Mouse (Mus musculus) heart, adult 2 months (tissue): Measurements from ENCODE around the gene Coa5. TPM values are rescaled to one million over a fixed set of nuclear protein-coding genes. Genes with fewer than 3 reads are reported as not detected.

Experiments used
- DNase-seq, 2 experiments: peaks; one replicate each; pipeline ENCODE4 v3.0.0; 2021
- H3K27ac ChIP-seq: fragments of 200-600 bp; 2 replicates; pipeline ENCODE4 v1.8.1; 2022
- H3K27me3 ChIP-seq: fragments of 200-500 bp; 2 replicates; pipeline ENCODE4 v1.6.1; 2012; ENCODE audit warnings: mild to moderate bottlenecking, low read length, inconsistent platforms, mixed read lengths; ENCODE audit not compliant: control insufficient read depth, insufficient read depth
- H3K36me3 ChIP-seq: fragments of 200-500 bp; 2 replicates; pipeline ENCODE4 v1.6.1; 2012; ENCODE audit warnings: low read length, inconsistent platforms; ENCODE audit not compliant: control insufficient read depth, insufficient read depth
- H3K4me1 ChIP-seq: fragments of 200-500 bp; 2 replicates; pipeline ENCODE4 v1.6.1; 2011; ENCODE audit warnings: low read length; ENCODE audit not compliant: control insufficient read depth, insufficient read depth
- H3K4me3 ChIP-seq: fragments of 200-600 bp; 2 replicates; pipeline ENCODE4 v1.8.1; 2022
- H3K79me2 ChIP-seq: fragments of 200-500 bp; replicated peaks from 2 replicates; pipeline ENCODE4 v1.6.1; 2012; ENCODE audit warnings: mild to moderate bottlenecking, inconsistent platforms, low read length, moderate library complexity, mixed read lengths; ENCODE audit not compliant: control insufficient read depth, insufficient read depth
- H3K9ac ChIP-seq: fragments of 200-500 bp; 2 replicates; pipeline ENCODE4 v1.6.1; 2012; ENCODE audit warnings: low read depth, mild to moderate bottlenecking, control low read depth, inconsistent platforms, low read length, mixed read lengths
- CTCF ChIP-seq: fragments of 200-600 bp; IDR thresholded peaks from 2 replicates; pipeline ENCODE4 v1.8.1; 2022; ENCODE audit warnings: antibody characterized with exemption, mild to moderate bottlenecking, moderate library complexity
- EP300 ChIP-seq: fragments of 200-500 bp; IDR thresholded peaks from 2 replicates; pipeline ENCODE4 v1.6.1; 2011; ENCODE audit warnings: low read depth, low read length, control low read depth; ENCODE audit not compliant: insufficient read depth
- POLR2A ChIP-seq: fragments of 200-500 bp; IDR thresholded peaks from 2 replicates; pipeline ENCODE4 v1.6.1; 2011; ENCODE audit warnings: mild to moderate bottlenecking, low read depth, low read length, control low read depth; ENCODE audit not compliant: insufficient read depth
- WGBS: fragments of 180-500 bp; shearing (Covaris S2); methylation state at CpG from one replicate; pipeline ENCODE4 v1.1.7; 2018; 5-methylcytosine and 5-hydroxymethylcytosine counted together
- intact Hi-C: fragments of 180-260 bp; cut with DNase I; formaldehyde crosslinking; loops from one replicate; pipeline ENCODE4 v1.15.1; 2025
- polyA plus RNA-seq: library from polyadenylated mRNA; depleted of rRNA; stranded (reverse); fragments of >200 nt; gene quantifications from 2 replicates; pipeline ENCODE4 v1.2.3, GENCODE M21; 2012
- total RNA-seq, 2 experiments: library from RNA; stranded (reverse); gene quantifications; 2 replicates each; pipeline ENCODE4 v1.2.3; 2021

Gene Coa5
- total and polyA plus RNA-seq, 3 experiments = 97.3 to 106 (median 100) TPM

DNA sequence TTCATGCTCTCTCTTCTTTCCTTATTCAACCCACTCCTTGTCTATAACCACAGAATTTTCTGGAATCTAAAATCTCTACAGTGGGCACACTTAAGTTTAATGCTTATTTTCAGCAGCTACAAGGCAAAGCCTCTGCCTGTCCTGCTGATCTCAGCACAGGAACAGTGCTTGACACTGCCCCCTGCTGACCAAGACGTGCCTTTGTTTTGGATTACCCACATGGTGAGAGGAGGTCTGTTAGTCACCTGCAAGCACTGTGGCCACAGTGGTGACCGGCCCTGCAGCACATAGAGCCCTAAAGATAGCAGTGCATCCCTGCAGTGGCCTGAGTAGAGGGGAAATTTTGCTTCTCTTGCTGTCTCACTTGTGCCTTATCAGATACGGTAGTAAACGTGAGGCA, 28.2 kb downstream of the Coa5 start:
- no peak overlapping the region for H3K9ac ChIP-seq
- H3K27me3 ChIP-seq = no peaks in the 10 kb centered on the region
- H3K79me2 ChIP-seq = no peaks in the 10 kb centered on the region
- 60% methylated on average over 4 of the region's 4 CpGs for WGBS
- H3K4me3 ChIP-seq = no peak overlapping the region
- no peak for TF ChIP-seq POLR2A
- peak; percentile 49; the same call in 1 of the 2 replicates for TF ChIP-seq EP300
- TF ChIP-seq CTCF = peak; percentile 87
- intact Hi-C loops = loop anchor here (1.0 to 5.0 kb wide), 2 partner anchors 129 to 619 kb away; no protein-coding TSS in a partner anchor
- H3K36me3 ChIP-seq = no peaks in the 10 kb centered on the region
- peak; percentile 45 to 61 for DNase-seq
- H3K4me1 ChIP-seq = no peaks in the 10 kb centered on the region
- H3K27ac ChIP-seq = no peak overlapping the region

DNA sequence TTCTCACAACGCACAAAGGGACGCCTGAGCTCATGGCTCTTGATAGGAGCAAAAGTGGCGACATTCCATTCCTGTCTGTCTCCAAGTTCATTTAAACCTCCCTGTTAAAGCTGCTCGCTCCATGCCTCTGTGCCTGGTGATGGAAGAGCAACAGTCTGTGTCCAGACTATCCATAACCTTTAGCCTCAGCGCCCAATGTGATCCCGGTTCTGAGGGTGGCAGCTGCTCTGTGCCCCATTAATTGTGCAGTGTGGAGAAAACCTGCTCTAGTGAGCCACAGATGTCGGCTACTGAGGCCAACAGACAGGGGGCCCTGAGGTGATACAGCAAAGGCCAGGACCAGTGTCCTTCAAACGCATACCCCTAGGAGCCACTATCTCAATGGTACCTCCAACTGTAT, 30.2 kb downstream of the Coa5 start:
- Histone ChIP-seq H3K36me3 (no peaks in the 10 kb centered on the region), H3K27ac (no peak overlapping the region), H3K4me3 (no peak overlapping the region), H3K79me2 (no peaks in the 10 kb centered on the region), H3K9ac (no peak overlapping the region), H3K27me3 (no peaks in the 10 kb centered on the region), H3K4me1 (no peaks in the 10 kb centered on the region)
- no peak for DNase-seq
- TF ChIP-seq CTCF (no peak), POLR2A (no peak), EP300 (no peak)
- intact Hi-C loops = loop anchor here (5.0 kb wide), 1 partner anchor 617 kb away; no protein-coding TSS in a partner anchor
- WGBS = 77% methylated on average over 8 of the region's 8 CpGs

DNA sequence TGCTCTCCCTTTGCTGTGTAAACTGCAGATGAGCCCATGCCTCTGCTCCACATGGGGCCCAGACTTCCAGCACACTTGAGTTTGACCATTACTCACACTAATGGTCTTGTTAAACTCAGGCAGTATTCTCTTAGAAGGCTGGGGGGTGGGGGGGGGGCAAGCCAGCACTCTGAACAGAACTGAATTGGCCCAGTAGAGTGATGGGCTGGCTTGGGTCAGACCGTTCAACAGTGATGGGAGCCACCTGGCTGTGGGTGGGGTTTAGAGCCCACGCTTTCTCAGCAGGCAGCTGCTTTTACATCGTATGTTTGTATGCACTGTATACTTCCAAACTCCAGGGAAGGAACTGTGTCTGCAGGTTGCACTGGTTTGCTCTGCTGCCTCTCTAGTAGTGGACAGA, 30.9 kb downstream of the Coa5 start:
- 73% methylated on average over 3 of the region's 3 CpGs for WGBS
- H3K9ac ChIP-seq = no peak overlapping the region
- no peaks in the 10 kb centered on the region for H3K36me3 ChIP-seq
- H3K27ac ChIP-seq = no peak overlapping the region
- no peaks in the 10 kb centered on the region for H3K79me2 ChIP-seq
- no peaks in the 10 kb centered on the region for H3K27me3 ChIP-seq
- no peaks in the 10 kb centered on the region for H3K4me1 ChIP-seq
- intact Hi-C loops = no loop called here
- DNase-seq = no peak
- TF ChIP-seq CTCF = no peak
- TF ChIP-seq POLR2A = no peak
- no peak for TF ChIP-seq EP300
- H3K4me3 ChIP-seq = no peak overlapping the region

DNA sequence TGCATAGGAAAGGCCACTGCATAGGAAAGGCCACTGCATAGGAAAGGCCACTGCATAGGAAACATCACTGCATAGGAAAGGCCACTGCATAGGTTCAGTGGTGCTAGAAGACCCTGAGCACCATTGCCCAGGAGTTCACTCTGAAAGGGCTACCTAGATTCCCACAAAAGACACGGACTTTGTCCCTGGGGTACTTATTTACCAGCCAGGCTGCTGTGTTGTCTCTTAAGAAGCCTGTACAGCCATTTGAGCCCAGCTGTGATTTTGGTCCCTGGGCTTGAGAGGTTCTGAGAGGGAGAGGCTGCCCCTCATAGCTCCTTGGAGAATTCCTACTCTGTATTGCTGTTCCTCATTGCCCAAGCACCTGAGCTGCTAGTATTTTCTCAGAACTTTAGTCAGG, 33.4 kb downstream of the Coa5 start:
- WGBS = 83% methylated on average over 1 of the region's 1 CpGs
- Histone ChIP-seq H3K79me2 (no peaks in the 10 kb centered on the region), H3K4me1 (no peaks in the 10 kb centered on the region), H3K9ac (no peak overlapping the region), H3K27me3 (no peaks in the 10 kb centered on the region), H3K27ac (no peak overlapping the region), H3K36me3 (no peaks in the 10 kb centered on the region), H3K4me3 (no peak overlapping the region)
- no peak for TF ChIP-seq CTCF
- TF ChIP-seq EP300 = no peak
- no peak for TF ChIP-seq POLR2A
- no peak for DNase-seq
- intact Hi-C loops = no loop called here

DNA sequence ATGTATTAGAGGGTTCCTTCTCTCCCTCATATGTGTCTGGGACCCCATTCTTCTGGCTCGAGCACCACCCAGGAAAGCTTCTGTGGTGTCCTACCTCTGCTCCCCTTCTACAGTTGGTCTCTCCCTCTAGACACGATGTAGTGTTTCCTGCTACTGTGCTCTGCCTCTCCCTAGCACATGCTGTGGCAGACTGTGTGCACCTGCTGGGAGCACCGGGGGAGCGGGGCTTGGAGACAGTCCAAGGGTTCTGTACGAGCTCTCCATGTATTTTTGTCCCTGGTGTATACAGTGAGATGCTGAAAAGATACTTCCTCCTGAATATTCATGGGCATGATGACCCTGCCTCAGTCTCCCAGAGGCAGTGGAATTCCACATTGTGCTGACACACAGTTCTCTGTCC, 36.7 kb downstream of the Coa5 start:
- no peaks in the 10 kb centered on the region for H3K27me3 ChIP-seq
- H3K4me1 ChIP-seq = no peaks in the 10 kb centered on the region
- 66% methylated on average over 5 of the region's 5 CpGs for WGBS
- no peak overlapping the region for H3K27ac ChIP-seq
- no peak for DNase-seq
- intact Hi-C loops = no loop called here
- H3K36me3 ChIP-seq = no peaks in the 10 kb centered on the region
- no peak for TF ChIP-seq POLR2A
- TF ChIP-seq CTCF = no peak
- no peak for TF ChIP-seq EP300
- H3K4me3 ChIP-seq = no peak overlapping the region
- no peaks in the 10 kb centered on the region for H3K79me2 ChIP-seq
- no peak overlapping the region for H3K9ac ChIP-seq

DNA sequence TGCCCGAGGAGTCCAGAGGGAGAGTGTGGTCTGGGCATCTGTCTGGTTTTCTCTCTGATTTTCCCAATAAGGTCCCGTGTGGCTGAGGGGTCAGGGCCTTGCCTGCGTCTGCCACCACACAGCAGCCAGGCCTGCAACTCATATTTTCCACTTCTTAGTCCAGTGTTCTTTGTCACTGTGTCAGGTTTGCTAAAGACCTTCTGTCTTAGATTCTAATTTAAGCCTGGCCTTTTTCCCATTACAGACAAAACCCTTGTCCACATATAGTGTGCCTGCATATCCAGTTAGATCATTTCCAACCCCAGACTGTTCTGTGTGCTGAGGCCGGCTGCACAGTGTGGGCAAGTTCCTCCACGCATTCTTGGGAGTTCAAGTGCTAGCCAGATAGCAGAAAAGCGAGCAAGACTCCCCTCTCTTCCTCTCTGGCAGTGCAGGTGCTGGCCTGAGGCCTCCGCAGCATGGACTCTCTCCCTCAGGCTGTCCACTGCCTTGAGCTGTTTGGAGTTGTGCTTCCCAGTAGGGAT, 43.4 kb downstream of the Coa5 start:
- TF ChIP-seq POLR2A = no peak
- TF ChIP-seq EP300 = no peak
- TF ChIP-seq CTCF = no peak
- Histone ChIP-seq H3K36me3 (no peaks in the 10 kb centered on the region), H3K4me1 (peaks cover 5% of the 10 kb centered on the region), H3K4me3 (no peak overlapping the region), H3K27me3 (no peaks in the 10 kb centered on the region), H3K9ac (no peak overlapping the region), H3K79me2 (no peaks in the 10 kb centered on the region), H3K27ac (peak overlapping the region; percentile 70)
- intact Hi-C loops = loop anchor here (5.0 kb wide), 1 partner anchor 44 kb away; no protein-coding TSS in a partner anchor
- 25% methylated on average over 7 of the region's 7 CpGs for WGBS
- DNase-seq = peak in 1 of 2 experiments; percentile 30

DNA sequence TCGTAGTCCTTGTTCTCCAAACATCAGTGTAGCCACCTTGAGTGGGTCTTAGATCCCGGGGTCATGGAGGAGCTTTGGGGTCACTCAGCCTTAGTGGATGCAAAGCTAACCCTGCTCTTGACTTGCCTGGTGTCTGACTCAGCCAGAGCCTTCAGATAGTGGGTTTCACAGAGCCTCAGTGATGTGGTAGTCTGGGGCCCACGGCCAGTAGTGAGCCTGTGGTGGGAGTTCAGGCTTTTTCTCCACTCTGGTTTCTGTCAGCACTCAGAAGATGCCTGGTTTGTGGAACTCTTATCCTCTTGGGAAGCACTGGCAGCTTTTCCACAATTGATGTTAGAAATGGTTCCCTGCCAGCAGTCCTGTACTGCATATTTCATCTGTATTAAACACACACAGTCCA, 45.6 kb downstream of the Coa5 start:
- Histone ChIP-seq H3K27me3 (no peaks in the 10 kb centered on the region), H3K4me1 (peaks cover 5% of the 10 kb centered on the region), H3K27ac (no peak overlapping the region), H3K36me3 (no peaks in the 10 kb centered on the region), H3K4me3 (no peak overlapping the region), H3K9ac (no peak overlapping the region), H3K79me2 (no peaks in the 10 kb centered on the region)
- intact Hi-C loops = no loop called here
- TF ChIP-seq EP300 = no peak
- TF ChIP-seq CTCF = no peak
- TF ChIP-seq POLR2A = no peak
- DNase-seq = no peak
- 73% methylated on average over 3 of the region's 3 CpGs for WGBS
